Mouse (Mus musculus) forebrain, embryonic 13.5 days (tissue): Measurements from ENCODE around the gene Pcgf2. TPM values are rescaled to one million over a fixed set of nuclear protein-coding genes. Genes with fewer than 3 reads are reported as not detected.
"Not testable (repeated sequence)": the region's sequence is repeated elsewhere in the genome, so short reads cannot be mapped to it uniquely, and the experiment has no call there.

Source experiments
- ATAC-seq: fragments of 200-750 bp; cut with Nextera tagmentation; 2 replicates; pipeline ENCODE4 v1.8.0; 2017
- H3K27ac ChIP-seq: fragments of 300-500 bp; sonication (generic); 2 replicates; pipeline ENCODE4 v1.5.1; 2015; ENCODE audit warnings: inconsistent platforms, mild to moderate bottlenecking, moderate library complexity
- H3K27me3 ChIP-seq: fragments of 300-500 bp; sonication (generic); 2 replicates; pipeline ENCODE4 v1.6.1; 2015; ENCODE audit warnings: mild to moderate bottlenecking, inconsistent platforms
- H3K36me3 ChIP-seq: fragments of 300-500 bp; sonication (generic); 2 replicates; pipeline ENCODE4 v1.6.1; 2015; ENCODE audit warnings: mild to moderate bottlenecking, inconsistent platforms; ENCODE audit not compliant: poor library complexity, severe bottlenecking
- H3K4me1 ChIP-seq: fragments of 300-500 bp; sonication (generic); 2 replicates; pipeline ENCODE4 v1.6.1; 2015; ENCODE audit warnings: inconsistent platforms
- H3K4me2 ChIP-seq: fragments of 300-500 bp; sonication (generic); 2 replicates; pipeline ENCODE4 v1.6.1; 2015; ENCODE audit warnings: inconsistent platforms, mild to moderate bottlenecking, moderate library complexity
- H3K4me3 ChIP-seq: fragments of 300-500 bp; sonication (generic); 2 replicates; pipeline ENCODE4 v1.5.1; 2015; ENCODE audit warnings: mild to moderate bottlenecking, inconsistent platforms
- H3K9ac ChIP-seq: fragments of 300-500 bp; sonication (generic); 2 replicates; pipeline ENCODE4 v1.6.1; 2015; ENCODE audit warnings: mild to moderate bottlenecking, inconsistent platforms
- H3K9me3 ChIP-seq: fragments of 300-500 bp; sonication (generic); replicated peaks from 2 replicates; pipeline ENCODE4 v1.6.1; 2016; ENCODE audit warnings: inconsistent platforms
- WGBS: fragments of 180-500 bp; shearing (Covaris S2); methylation state at CpG from one replicate; pipeline ENCODE4 v1.1.7; 2015; 5-methylcytosine and 5-hydroxymethylcytosine counted together
- polyA plus RNA-seq: library from polyadenylated mRNA; unstranded; fragments of >200 nt; fragmentation: Nextera tagmentation; extraction: Ambion mirVana; gene quantifications from 2 replicates; pipeline ENCODE4 v1.2.1, GENCODE M21; 2015

Pcgf2 gene
- polyA plus RNA-seq, 1 experiment from 2014 or later, result 22.9 TPM

- H3K27me3 ChIP-seq, result no peaks in the 10 kb centered on the region
- WGBS, result 75% methylated on average over 4 of the region's 4 CpGs
These were observed 37.3 kb upstream of the Pcgf2 start for GRCm38 (mm10) chr11:97737600-97737999.

GRCm38 (mm10) chr11:97736645-97737044, 36.3 kb upstream of the Pcgf2 start:
- peaks cover 14% of the 10 kb centered on the region for H3K36me3 ChIP-seq
- no peaks in the 10 kb centered on the region for H3K9me3 ChIP-seq
- H3K9ac ChIP-seq, result no peak overlapping the region
- H3K4me3 ChIP-seq, result no peak overlapping the region
- WGBS, result 92% methylated on average over 5 of the region's 5 CpGs
- no peak for ATAC-seq
- H3K4me2 ChIP-seq, result no peak overlapping the region
- no peak overlapping the region for H3K27ac ChIP-seq
- peaks cover 13% of the 10 kb centered on the region; the same call in 1 of the 2 replicates for H3K4me1 ChIP-seq
- no peaks in the 10 kb centered on the region for H3K27me3 ChIP-seq

More at GRCm38 (mm10) chr11:97737600-97737999, 37.3 kb upstream of the Pcgf2 start:
- Histone ChIP-seq H3K9me3 (no peaks in the 10 kb centered on the region), H3K27ac (no peak overlapping the region), H3K4me1 (peaks cover 20% of the 10 kb centered on the region), H3K9ac (no peak overlapping the region), H3K4me2 (no peak overlapping the region), H3K36me3 (0 out of 2 replicates have a peak, but pooled peaks cover 4% of the 10 kb centered on the region), H3K4me3 (no peak overlapping the region)
- no peak for ATAC-seq

GRCm38 (mm10) chr11:97734810-97735209, 34.5 kb upstream of the Pcgf2 start:
- not testable (repeated sequence) for H3K4me3 ChIP-seq, H3K4me1 ChIP-seq, H3K9ac ChIP-seq, ATAC-seq, H3K4me2 ChIP-seq, H3K27ac ChIP-seq, H3K9me3 ChIP-seq, H3K27me3 ChIP-seq
- peaks cover 29% of the 10 kb centered on the region for H3K36me3 ChIP-seq
- 92% methylated on average over 5 of the region's 5 CpGs for WGBS

GRCm38 (mm10) chr11:97733689-97734088, 33.4 kb upstream of the Pcgf2 start:
- WGBS, result 39% methylated on average over 10 of the region's 10 CpGs
- no peak overlapping the region for H3K4me2 ChIP-seq
- no peak overlapping the region for H3K27ac ChIP-seq
- H3K36me3 ChIP-seq, result peaks cover 40% of the 10 kb centered on the region
- H3K9ac ChIP-seq, result no peak overlapping the region
- no peak overlapping the region for H3K4me3 ChIP-seq
- H3K9me3 ChIP-seq, result no peaks in the 10 kb centered on the region
- no peaks in the 10 kb centered on the region for H3K27me3 ChIP-seq
- no peak for ATAC-seq
- H3K4me1 ChIP-seq, result peaks cover 4% of the 10 kb centered on the region; the same call in 1 of the 2 replicates

GRCm38 (mm10) chr11:97728730-97729129, 28.4 kb upstream of the Pcgf2 start:
- H3K4me2 ChIP-seq, result no peak overlapping the region
- H3K4me3 ChIP-seq, result no peak overlapping the region
- H3K9me3 ChIP-seq, result no peaks in the 10 kb centered on the region
- no peaks in the 10 kb centered on the region for H3K27me3 ChIP-seq
- no peak overlapping the region for H3K27ac ChIP-seq
- H3K4me1 ChIP-seq, result peaks cover 3% of the 10 kb centered on the region; the same call in 1 of the 2 replicates
- no peak overlapping the region for H3K9ac ChIP-seq
- 85% methylated on average over 7 of the region's 7 CpGs for WGBS
- peaks cover 89% of the 10 kb centered on the region for H3K36me3 ChIP-seq
- ATAC-seq, result no peak

- Histone ChIP-seq H3K4me1 (no peaks in the 10 kb centered on the region), H3K36me3 (peaks cover 93% of the 10 kb centered on the region), H3K27me3 (no peaks in the 10 kb centered on the region), H3K9ac (no peak overlapping the region), H3K4me3 (no peak overlapping the region), H3K9me3 (no peaks in the 10 kb centered on the region), H3K4me2 (no peak overlapping the region), H3K27ac (no peak overlapping the region)
- no peak for ATAC-seq
- WGBS, result 85% methylated on average over 7 of the region's 7 CpGs
These were observed 28.0 kb upstream of the Pcgf2 start for GRCm38 (mm10) chr11:97728311-97728710.

- WGBS, result 93% methylated on average over 7 of the region's 7 CpGs
- Histone ChIP-seq H3K27me3 (no peaks in the 10 kb centered on the region), H3K9me3 (0 out of 2 replicates have a peak, but pooled peaks cover 7% of the 10 kb centered on the region), H3K4me1 (no peaks in the 10 kb centered on the region), H3K27ac (no peak overlapping the region), H3K9ac (no peak overlapping the region), H3K4me2 (no peak overlapping the region), H3K4me3 (no peak overlapping the region), H3K36me3 (peaks cover 99% of the 10 kb centered on the region)
- no peak for ATAC-seq
These were observed 23.4 kb upstream of the Pcgf2 start for GRCm38 (mm10) chr11:97723709-97724108.

- Histone ChIP-seq H3K9ac (no peak overlapping the region), H3K27me3 (no peaks in the 10 kb centered on the region), H3K36me3 (peaks cover 98% of the 10 kb centered on the region), H3K4me3 (no peak overlapping the region), H3K4me2 (no peak overlapping the region), H3K4me1 (no peaks in the 10 kb centered on the region), H3K27ac (no peak overlapping the region), H3K9me3 (0 out of 2 replicates have a peak, but pooled peaks cover 7% of the 10 kb centered on the region)
- no peak for ATAC-seq
- 95% methylated on average over 4 of the region's 4 CpGs for WGBS
These were observed 21.0 kb upstream of the Pcgf2 start for GRCm38 (mm10) chr11:97721338-97721737.

GRCm38 (mm10) chr11:97719041-97719440, 18.7 kb upstream of the Pcgf2 start:
- H3K27ac ChIP-seq, result no peak overlapping the region
- WGBS, result 94% methylated on average over 4 of the region's 4 CpGs
- peaks cover 96% of the 10 kb centered on the region for H3K36me3 ChIP-seq
- 0 out of 2 replicates have a peak, but pooled peaks cover 7% of the 10 kb centered on the region for H3K9me3 ChIP-seq
- no peak for ATAC-seq
- H3K4me3 ChIP-seq, result no peak overlapping the region
- no peak overlapping the region for H3K9ac ChIP-seq
- no peaks in the 10 kb centered on the region for H3K4me1 ChIP-seq
- H3K27me3 ChIP-seq, result no peaks in the 10 kb centered on the region
- H3K4me2 ChIP-seq, result no peak overlapping the region

GRCm38 (mm10) chr11:97718281-97718860, 18.1 kb upstream of the Pcgf2 start:
- ATAC-seq, result no peak
- 0 out of 2 replicates have a peak, but pooled peaks cover 7% of the 10 kb centered on the region for H3K9me3 ChIP-seq
- no peak overlapping the region for H3K9ac ChIP-seq
- no peaks in the 10 kb centered on the region for H3K4me1 ChIP-seq
- WGBS, result 90% methylated on average over 15 of the region's 15 CpGs
- H3K27me3 ChIP-seq, result no peaks in the 10 kb centered on the region
- H3K27ac ChIP-seq, result no peak overlapping the region
- H3K4me2 ChIP-seq, result no peak overlapping the region
- H3K4me3 ChIP-seq, result no peak overlapping the region
- H3K36me3 ChIP-seq, result peaks cover 96% of the 10 kb centered on the region

- Histone ChIP-seq H3K36me3 (peaks cover 96% of the 10 kb centered on the region), H3K4me3 (no peak overlapping the region), H3K27me3 (no peaks in the 10 kb centered on the region), H3K9me3 (0 out of 2 replicates have a peak, but pooled peaks cover 7% of the 10 kb centered on the region), H3K27ac (no peak overlapping the region), H3K9ac (no peak overlapping the region), H3K4me1 (no peaks in the 10 kb centered on the region), H3K4me2 (no peak overlapping the region)
- no peak for ATAC-seq
- 89% methylated on average over 26 of the region's 26 CpGs for WGBS
These were observed 17.3 kb upstream of the Pcgf2 start for GRCm38 (mm10) chr11:97717369-97718280.

- ATAC-seq, result no peak
- H3K27ac ChIP-seq, result no peak overlapping the region
- H3K4me1 ChIP-seq, result no peaks in the 10 kb centered on the region
- no peak overlapping the region for H3K4me2 ChIP-seq
- H3K4me3 ChIP-seq, result no peak overlapping the region
- WGBS, result 92% methylated on average over 8 of the region's 8 CpGs
- no peaks in the 10 kb centered on the region for H3K9me3 ChIP-seq
- H3K9ac ChIP-seq, result no peak overlapping the region
- H3K27me3 ChIP-seq, result no peaks in the 10 kb centered on the region
- H3K36me3 ChIP-seq, result peaks cover 96% of the 10 kb centered on the region
These were observed 15.7 kb upstream of the Pcgf2 start for GRCm38 (mm10) chr11:97716021-97716420.
